Mouse (Mus musculus) thymus, adult 2 months (tissue): ENCODE data around the gene Arl14. TPM values are rescaled to one million over a fixed set of nuclear protein-coding genes. Genes with fewer than 3 reads are reported as not detected.

ENCODE experiments used
- DNase-seq: peaks from one replicate; pipeline ENCODE4 v3.0.0; 2021
- H3K27ac ChIP-seq: fragments of 200-500 bp; 2 replicates; pipeline ENCODE4 v1.5.1; 2012; ENCODE audit warnings: low read length, control low read depth; ENCODE audit not compliant: control insufficient read depth, insufficient read depth
- H3K27me3 ChIP-seq: fragments of 200-500 bp; 2 replicates; pipeline ENCODE4 v1.6.1; 2012; ENCODE audit warnings: mild to moderate bottlenecking, low read length, moderate library complexity, mixed read lengths; ENCODE audit not compliant: control insufficient read depth, insufficient read depth
- H3K36me3 ChIP-seq: fragments of 200-500 bp; 2 replicates; pipeline ENCODE4 v1.6.1; 2012; ENCODE audit warnings: mild to moderate bottlenecking, low read length, moderate library complexity; ENCODE audit not compliant: control insufficient read depth, insufficient read depth
- H3K4me1 ChIP-seq: fragments of 200-500 bp; replicated peaks from 2 replicates; pipeline ENCODE4 v1.6.1; 2012; ENCODE audit warnings: low read length; ENCODE audit not compliant: control insufficient read depth, insufficient read depth
- H3K4me3 ChIP-seq: fragments of 200-500 bp; 2 replicates; pipeline ENCODE4 v1.5.1; 2012; ENCODE audit warnings: mild to moderate bottlenecking, low read length, control low read depth, moderate library complexity; ENCODE audit not compliant: control insufficient read depth, insufficient read depth
- CTCF ChIP-seq: fragments of 200-500 bp; IDR thresholded peaks from 2 replicates; pipeline ENCODE4 v1.5.1; 2012; ENCODE audit warnings: mild to moderate bottlenecking, control low read depth, low read length, moderate library complexity, borderline replicate concordance; ENCODE audit not compliant: control insufficient read depth, poor library complexity, insufficient read depth; ENCODE audit errors: extremely low read depth
- POLR2A ChIP-seq: fragments of 200-500 bp; IDR thresholded peaks from 2 replicates; pipeline ENCODE4 v1.6.1; 2012; ENCODE audit warnings: mild to moderate bottlenecking, low read length, control low read depth, moderate library complexity; ENCODE audit not compliant: control insufficient read depth, poor library complexity, insufficient read depth; ENCODE audit errors: extremely low read depth
- WGBS: fragments of 180-500 bp; shearing (Covaris S2); methylation state at CpG from one replicate; pipeline ENCODE4 v1.1.7; 2018; 5-methylcytosine and 5-hydroxymethylcytosine counted together
- polyA plus RNA-seq: library from polyadenylated mRNA; depleted of rRNA; stranded (reverse); fragments of >200 nt; gene quantifications from 2 replicates; pipeline ENCODE4 v1.2.3, GENCODE M21; 2012; rRNA removed

The Arl14 gene
- polyA plus RNA-seq = not detected in 2 replicates

DNA sequence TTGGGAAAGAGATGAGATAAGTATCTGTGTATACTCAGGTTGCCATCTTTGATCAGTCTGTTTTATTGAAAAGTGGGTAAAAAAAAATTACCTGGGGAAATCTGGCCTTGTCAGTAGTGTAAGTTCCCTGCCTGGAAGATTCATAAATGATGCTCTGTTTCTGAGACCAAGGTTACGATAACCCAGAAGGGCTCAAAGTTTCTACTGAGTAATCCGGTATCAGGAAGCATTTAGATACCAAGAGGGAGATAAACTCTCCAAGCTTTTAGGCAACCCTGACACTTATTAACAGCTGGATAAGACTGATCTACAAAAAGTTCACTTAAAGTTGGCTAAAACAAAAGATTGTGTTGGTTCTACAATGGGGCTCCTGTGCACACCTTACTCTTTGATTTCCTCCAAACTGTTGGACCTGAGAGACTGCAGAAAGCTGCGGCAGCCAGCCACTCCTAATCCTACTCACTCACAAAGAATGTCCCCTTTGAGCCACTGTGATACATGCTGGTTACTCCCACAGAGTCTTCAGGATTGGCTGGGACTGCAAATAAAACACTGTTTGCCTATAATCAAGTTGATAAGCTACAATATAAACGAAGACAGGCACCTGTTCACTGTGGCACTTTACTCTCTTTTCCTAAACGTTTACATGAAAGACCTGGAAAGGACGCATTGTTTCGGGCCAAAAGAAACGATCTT, at the start of gene Arl14:
TSS of gene Arl14 (plus strand) at position 614 of the 696 bp plus-strand sequence.
- H3K36me3 ChIP-seq = no peaks in the 10 kb centered on the region
- 94% methylated on average over 8 of the region's 8 CpGs for WGBS
- no peak within 1 kb of the TSS for H3K27ac ChIP-seq
- H3K4me3 ChIP-seq = no peak within 1 kb of the TSS
- H3K4me1 ChIP-seq = peaks cover 8% of the 10 kb centered on the region
- TF ChIP-seq CTCF = no peak
- no peaks in the 10 kb centered on the region for H3K27me3 ChIP-seq
- DNase-seq = no peak

DNA sequence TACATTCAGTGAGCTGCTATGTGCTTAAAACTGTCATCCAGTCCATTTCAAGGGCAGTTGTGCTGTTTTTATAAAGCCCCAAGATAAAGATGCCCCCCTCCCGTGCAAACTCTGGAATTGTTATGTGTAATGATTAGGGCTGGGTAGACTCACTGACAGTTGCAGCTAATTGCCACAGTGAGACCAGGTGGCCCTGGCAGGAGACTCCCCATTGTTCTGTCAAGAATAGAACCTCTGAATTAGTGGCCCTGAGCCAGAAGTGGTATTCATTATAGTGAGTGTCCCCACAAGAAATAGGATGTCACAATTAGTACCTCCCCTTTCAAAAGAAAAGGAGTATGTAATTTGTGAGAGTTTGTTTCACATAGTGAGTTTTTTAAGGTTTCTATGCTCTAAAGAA, 47.0 kb upstream of the Arl14 start:
- H3K4me3 ChIP-seq = no peak overlapping the region
- no peak for TF ChIP-seq POLR2A
- no peak for TF ChIP-seq CTCF
- WGBS = 79% methylated on average over 1 of the region's 1 CpGs
- H3K4me1 ChIP-seq = peaks cover 30% of the 10 kb centered on the region
- no peak for DNase-seq
- no peaks in the 10 kb centered on the region for H3K36me3 ChIP-seq
- H3K27me3 ChIP-seq = no peaks in the 10 kb centered on the region
- no peak overlapping the region for H3K27ac ChIP-seq

DNA sequence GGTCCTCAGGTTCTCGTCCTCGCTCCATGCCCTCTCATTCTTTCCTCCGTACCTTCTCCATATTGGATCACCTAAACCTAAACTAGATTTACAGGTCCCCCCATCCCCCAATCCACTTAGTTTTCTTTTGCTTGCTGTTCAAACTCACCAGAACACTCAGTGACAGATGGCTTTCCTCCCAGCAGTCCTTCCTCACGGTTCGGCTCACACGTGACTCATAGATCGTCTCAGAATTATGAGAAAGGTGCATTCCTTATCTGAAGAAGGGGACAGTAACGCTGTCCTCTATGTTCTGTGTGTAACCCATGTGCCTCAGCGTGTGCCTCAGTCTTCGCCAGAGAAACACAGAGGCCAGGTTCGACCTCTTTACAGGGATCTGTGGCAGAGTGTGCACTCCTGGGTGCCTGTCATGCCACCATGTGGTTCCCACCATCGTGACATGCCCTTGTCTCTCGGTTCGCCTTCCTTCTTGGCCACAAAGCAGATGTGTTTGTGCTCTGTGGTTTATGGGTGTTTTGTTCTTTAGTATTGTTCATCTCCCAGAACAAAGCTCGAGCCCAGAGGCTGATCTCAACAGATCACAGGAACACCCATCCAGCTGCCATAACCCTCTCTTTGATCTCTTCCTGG, 44.9 kb upstream of the Arl14 start:
- H3K27ac ChIP-seq = peak overlapping the region; percentile 75
- WGBS = 21% methylated on average over 15 of the region's 15 CpGs
- TF ChIP-seq POLR2A (no peak), CTCF (peak; percentile 42; the same call in 1 of the 2 replicates)

DNA sequence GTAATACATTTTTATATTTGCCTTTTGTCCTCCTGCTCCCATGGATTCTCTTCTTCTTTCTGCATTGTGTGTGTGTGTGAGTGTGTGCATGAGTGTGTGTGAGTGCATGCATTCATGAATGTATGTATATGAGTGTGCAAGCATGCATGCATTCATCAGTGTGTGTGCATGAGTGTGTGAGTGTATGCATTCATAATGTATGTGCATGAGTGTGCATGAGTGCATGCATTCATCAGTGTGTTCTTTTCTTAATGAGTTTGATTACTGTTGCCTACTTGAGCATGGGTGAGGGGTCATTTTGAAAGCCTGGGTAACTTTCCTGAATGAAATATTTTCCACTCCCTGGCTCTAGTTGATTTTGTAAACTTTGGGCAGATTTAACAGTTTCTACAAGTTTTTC, 44.3 kb upstream of the Arl14 start:
- Histone ChIP-seq H3K27ac (no peak overlapping the region), H3K27me3 (no peaks in the 10 kb centered on the region), H3K36me3 (no peaks in the 10 kb centered on the region), H3K4me1 (peaks cover 27% of the 10 kb centered on the region), H3K4me3 (no peak overlapping the region)
- DNase-seq = no peak
- TF ChIP-seq CTCF = no peak
- TF ChIP-seq POLR2A = no peak

More for the DNA sequence above, 44.9 kb upstream of the Arl14 start:
- H3K4me3 ChIP-seq = peak overlapping the region; percentile 28
- peaks cover 27% of the 10 kb centered on the region for H3K4me1 ChIP-seq
- DNase-seq = peak; percentile 79
- H3K27me3 ChIP-seq = no peaks in the 10 kb centered on the region
- H3K36me3 ChIP-seq = no peaks in the 10 kb centered on the region

DNA sequence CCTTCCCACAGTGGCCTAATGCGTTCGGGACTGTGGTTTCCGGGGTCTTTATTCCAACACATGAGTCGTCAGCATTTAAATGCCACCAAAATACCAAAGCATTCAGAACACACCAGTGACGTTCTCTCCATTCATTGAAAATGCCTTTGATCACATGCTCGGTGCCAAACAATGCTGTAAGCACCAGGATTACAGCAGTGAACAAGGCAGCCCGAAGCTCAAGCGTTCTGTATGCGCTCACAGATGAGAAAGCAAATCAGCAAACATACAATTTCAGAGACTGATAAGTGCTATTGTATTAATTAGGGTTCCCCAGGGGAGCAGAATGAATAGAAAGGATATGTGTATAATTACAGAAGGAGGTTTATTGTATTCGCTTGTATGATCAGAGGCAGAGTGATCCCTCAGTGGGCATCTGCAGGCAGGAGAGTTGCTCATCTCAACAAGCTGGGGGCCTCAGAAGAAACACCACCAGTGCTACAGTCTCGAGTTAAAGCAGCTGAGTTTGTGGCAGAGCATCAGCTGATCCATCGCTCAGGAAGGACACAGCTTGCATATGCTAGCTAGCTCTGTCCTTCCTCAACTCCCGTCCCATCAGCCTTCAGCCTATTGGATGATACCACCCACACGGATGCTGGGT, 43.7 kb upstream of the Arl14 start:
- WGBS = 80% methylated on average over 14 of the region's 14 CpGs
- no peak for DNase-seq

DNA sequence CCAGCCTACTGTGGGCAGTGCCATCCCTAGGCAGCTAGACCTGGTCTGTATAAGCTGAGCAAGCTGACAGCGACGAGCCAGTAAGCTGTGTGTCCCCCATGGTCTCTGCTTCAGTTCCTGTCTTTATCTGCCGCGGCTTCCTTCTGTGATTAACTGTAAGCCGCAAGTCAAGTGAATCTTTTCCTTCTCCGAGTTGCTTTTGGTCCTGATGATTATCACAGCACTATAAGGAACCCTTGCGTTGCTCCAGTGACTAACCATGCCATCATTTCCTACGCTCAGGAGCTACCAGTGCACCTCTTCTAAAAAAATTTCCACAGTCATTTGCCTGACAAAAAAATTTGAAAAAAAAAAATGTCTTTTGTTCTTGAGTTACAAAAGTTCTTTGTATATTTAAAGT, 40.7 kb upstream of the Arl14 start:
- no peak for DNase-seq
- peaks cover 22% of the 10 kb centered on the region for H3K4me1 ChIP-seq
- H3K27ac ChIP-seq = no peak overlapping the region
- WGBS = 93% methylated on average over 8 of the region's 8 CpGs
- TF ChIP-seq CTCF (no peak), POLR2A (no peak)
- H3K36me3 ChIP-seq = no peaks in the 10 kb centered on the region
- no peak overlapping the region for H3K4me3 ChIP-seq
- no peaks in the 10 kb centered on the region for H3K27me3 ChIP-seq

More for the DNA sequence above, 43.7 kb upstream of the Arl14 start:
- H3K4me1 ChIP-seq = peaks cover 27% of the 10 kb centered on the region
- no peak overlapping the region for H3K27ac ChIP-seq
- TF ChIP-seq POLR2A (no peak), CTCF (no peak)
- no peaks in the 10 kb centered on the region for H3K27me3 ChIP-seq
- H3K4me3 ChIP-seq = no peak overlapping the region
- H3K36me3 ChIP-seq = no peaks in the 10 kb centered on the region

DNA sequence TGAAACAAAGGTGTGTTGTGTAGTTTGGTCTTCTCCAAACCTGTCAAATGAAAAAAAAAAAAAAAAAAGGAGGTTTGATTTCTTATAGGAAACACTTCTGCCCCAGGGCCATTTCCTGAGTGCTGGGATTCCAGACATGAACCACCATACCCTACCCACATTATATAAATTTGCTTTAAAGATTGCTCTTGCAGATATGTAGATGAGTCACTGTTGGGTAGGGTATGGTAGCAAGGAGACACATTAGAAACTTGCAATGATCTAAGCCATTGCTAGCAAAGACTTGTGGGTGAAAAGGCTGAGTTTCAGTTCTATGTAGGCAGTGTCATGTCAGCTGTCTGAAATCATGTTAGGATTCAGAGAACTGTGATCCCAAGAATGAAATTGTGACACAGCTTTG, 40.0 kb upstream of the Arl14 start:
- H3K27ac ChIP-seq = no peak overlapping the region
- no peak for DNase-seq
- TF ChIP-seq CTCF (no peak), POLR2A (no peak)

More for the DNA sequence above, 40.0 kb upstream of the Arl14 start:
- H3K27me3 ChIP-seq = no peaks in the 10 kb centered on the region
- H3K36me3 ChIP-seq = no peaks in the 10 kb centered on the region
- no peak overlapping the region for H3K4me3 ChIP-seq
- H3K4me1 ChIP-seq = peaks cover 15% of the 10 kb centered on the region
